Mouse (Mus musculus) embryonic fibroblast, embryonic 13.5 days (primary cell): Measurements from ENCODE around the gene Psg17.

Source experiments
- CTCF ChIP-seq: IDR thresholded peaks from 2 replicates; pipeline ENCODE4 v1.5.1; 2011; ENCODE audit warnings: mild to moderate bottlenecking, control low read depth, low read length, moderate library complexity, borderline replicate concordance; ENCODE audit not compliant: insufficient read depth
- POLR2A ChIP-seq: IDR thresholded peaks from 2 replicates; pipeline ENCODE4 v1.6.1; 2011; ENCODE audit warnings: low read depth, mild to moderate bottlenecking, control low read depth, low read length, moderate library complexity

- TF ChIP-seq CTCF (no peak; the same call in 1 of the 2 replicates), POLR2A (no peak)
Measured at GRCm38 (mm10) chr7:18832298-18832697, 10.9 kb upstream of the Psg17 start.
